11 mouse cellular contexts compared by ENCODE assay signal in genomic region chr1:91816571-91816970, GRCm38 (mm10). TPM values are rescaled to one million over a fixed set of nuclear protein-coding genes. Genes with fewer than 3 reads are reported as not detected.
DNase-seq lines count a peak whose midpoint lies in the region; ATAC-seq and TF ChIP-seq lines count a peak whose summit lies in the region.
"Had no signal": no experiment of that assay in that cellular context is flagged by ENCODE, and none has a peak within 500 bp of the region (broad histone marks: within the 10 kb centered on the region; RNA-seq: fewer than 3 reads in every experiment).

No protein-coding gene starts in this region.

- WGBS in embryonic facial prominence, embryonic 15.5 days, result 33% methylated on average over 6 of the region's 6 CpGs
- WGBS in embryonic facial prominence, embryonic 10.5 days, result 50% methylated on average over 6 of the region's 6 CpGs
- 36% methylated on average over 6 of the region's 6 CpGs for WGBS in lung, postnatal 0 days
- 19% methylated on average over 6 of the region's 6 CpGs for WGBS in stomach, postnatal 0 days
- WGBS in forebrain, embryonic 11.5 days, result 51% methylated on average over 6 of the region's 6 CpGs

- DNase-seq in embryonic facial prominence, embryonic 10.5 days (ENCODE audit: low spot score), result no peak
- DNase-seq in lung, postnatal 0 days (ENCODE audit: low spot score), result peak; percentile 29
- DNase-seq in lung, adult 18-20 months, result no peak
- peak; percentile 38 for DNase-seq in gastrocnemius, postnatal 25 days
- peak; percentile 73 for DNase-seq in stomach, postnatal 0 days (ENCODE audit: low spot score)
- DNase-seq in forebrain, embryonic 11.5 days (ENCODE audit: low spot score), result no peak
- DNase-seq: liver, postnatal 0 days had no signal

- 0 out of 2 replicates have a peak overlapping the region, but pooled peaks have one; percentile 2 for H3K4me2 ChIP-seq in embryonic facial prominence, embryonic 15.5 days (replicated peaks)
- no peak overlapping the region for H3K4me2 ChIP-seq in lung, postnatal 0 days (replicated peaks; ENCODE audit: low read depth, low read length)
- no peak overlapping the region; the same call in 1 of the 2 replicates for H3K4me2 ChIP-seq in stomach, postnatal 0 days (replicated peaks; ENCODE audit: low read depth)
- no peak overlapping the region for H3K4me2 ChIP-seq in forebrain, embryonic 11.5 days (ENCODE audit: low read depth, low read length, severe bottlenecking)
- H3K4me2 ChIP-seq: midbrain, embryonic 15.5 days had no signal

- no peak for ATAC-seq in embryonic facial prominence, embryonic 15.5 days (ENCODE audit: insufficient number of reproducible peaks, low FRiP score, low TSS enrichment, low read depth)
- peak; percentile 73 for ATAC-seq in lung, postnatal 0 days
- ATAC-seq in stomach, postnatal 0 days (ENCODE audit: low FRiP score, low TSS enrichment), result peak; percentile 94
- no peak for ATAC-seq in forebrain, embryonic 11.5 days (replicated peaks; ENCODE audit: low FRiP score)
- ATAC-seq in erythroid progenitor cell, adult 5-6 weeks (replicated peaks; ENCODE audit: low FRiP score, poor library complexity, severe bottlenecking), result no peak
- ATAC-seq: hindbrain, postnatal 0 days; liver, postnatal 0 days; midbrain, embryonic 15.5 days had no signal

- H3K27me3 ChIP-seq in embryonic facial prominence, embryonic 15.5 days, result no peaks in the 10 kb centered on the region
- no peaks in the 10 kb centered on the region for H3K27me3 ChIP-seq in embryonic facial prominence, embryonic 10.5 days (replicated peaks; ENCODE audit: low read depth, poor library complexity, severe bottlenecking)
- no peaks in the 10 kb centered on the region for H3K27me3 ChIP-seq in lung, postnatal 0 days (replicated peaks; ENCODE audit: insufficient read depth, low read length)
- H3K27me3 ChIP-seq in stomach, postnatal 0 days (ENCODE audit: control insufficient read depth, insufficient read depth, low read length), result no peaks in the 10 kb centered on the region
- H3K27me3 ChIP-seq in forebrain, embryonic 11.5 days (ENCODE audit: control insufficient read depth, insufficient read depth, low read length), result no peaks in the 10 kb centered on the region
- H3K27me3 ChIP-seq: midbrain, embryonic 15.5 days had no signal

- no peak for TF ChIP-seq CTCF in lung, postnatal 0 days (IDR thresholded peaks at IDR 0.05)
- TF ChIP-seq CTCF in stomach, postnatal 0 days (IDR thresholded peaks at IDR 0.05; ENCODE audit: low read depth), result no peak

- no peaks in the 10 kb centered on the region for H3K36me3 ChIP-seq in embryonic facial prominence, embryonic 15.5 days
- H3K36me3 ChIP-seq in embryonic facial prominence, embryonic 10.5 days (replicated peaks), result peaks cover 13% of the 10 kb centered on the region
- no peaks in the 10 kb centered on the region for H3K36me3 ChIP-seq in lung, postnatal 0 days (ENCODE audit: insufficient read depth, low read length)
- H3K36me3 ChIP-seq in stomach, postnatal 0 days (ENCODE audit: control insufficient read depth, insufficient read depth, low read length), result no peaks in the 10 kb centered on the region
- H3K36me3 ChIP-seq in forebrain, embryonic 11.5 days (ENCODE audit: control insufficient read depth, insufficient read depth, low read length), result no peaks in the 10 kb centered on the region
- H3K36me3 ChIP-seq: midbrain, embryonic 15.5 days had no signal

- no peak overlapping the region for H3K9ac ChIP-seq in embryonic facial prominence, embryonic 15.5 days
- H3K9ac ChIP-seq in lung, postnatal 0 days (replicated peaks; ENCODE audit: low read depth), result no peak overlapping the region
- no peak overlapping the region for H3K9ac ChIP-seq in stomach, postnatal 0 days (ENCODE audit: low read length)
- H3K9ac ChIP-seq in forebrain, embryonic 11.5 days (ENCODE audit: low read length), result no peak overlapping the region
- H3K9ac ChIP-seq: liver, postnatal 0 days; midbrain, embryonic 15.5 days had no signal

- H3K27ac ChIP-seq in embryonic facial prominence, embryonic 15.5 days (replicated peaks), result no peak overlapping the region
- H3K27ac ChIP-seq in embryonic facial prominence, embryonic 10.5 days (replicated peaks), result no peak overlapping the region; the same call in 1 of the 2 replicates
- no peak overlapping the region for H3K27ac ChIP-seq in lung, postnatal 0 days (ENCODE audit: low read length)
- no peak overlapping the region for H3K27ac ChIP-seq in stomach, postnatal 0 days (replicated peaks)
- H3K27ac ChIP-seq in forebrain, embryonic 11.5 days (ENCODE audit: low read depth, low read length), result no peak overlapping the region
- H3K27ac ChIP-seq: hindbrain, postnatal 0 days; midbrain, embryonic 15.5 days had no signal

- H3K9me3 ChIP-seq in embryonic facial prominence, embryonic 15.5 days (replicated peaks), result no peaks in the 10 kb centered on the region
- no peaks in the 10 kb centered on the region for H3K9me3 ChIP-seq in embryonic facial prominence, embryonic 10.5 days
- H3K9me3 ChIP-seq in lung, postnatal 0 days (ENCODE audit: low read length), result no peaks in the 10 kb centered on the region
- no peaks in the 10 kb centered on the region for H3K9me3 ChIP-seq in stomach, postnatal 0 days (ENCODE audit: control insufficient read depth, low read length)
- no peaks in the 10 kb centered on the region for H3K9me3 ChIP-seq in forebrain, embryonic 11.5 days (ENCODE audit: control insufficient read depth, low read length)
- H3K9me3 ChIP-seq: midbrain, embryonic 15.5 days had no signal

- H3K4me1 ChIP-seq in embryonic facial prominence, embryonic 15.5 days, result peaks cover 35% of the 10 kb centered on the region
- H3K4me1 ChIP-seq in embryonic facial prominence, embryonic 10.5 days, result peaks cover 10% of the 10 kb centered on the region; the same call in 1 of the 2 replicates
- H3K4me1 ChIP-seq in lung, postnatal 0 days (ENCODE audit: insufficient read depth, low read depth, low read length), result no peaks in the 10 kb centered on the region
- H3K4me1 ChIP-seq in stomach, postnatal 0 days (replicated peaks; ENCODE audit: control insufficient read depth, insufficient read depth), result no peaks in the 10 kb centered on the region
- no peaks in the 10 kb centered on the region for H3K4me1 ChIP-seq in forebrain, embryonic 11.5 days (replicated peaks; ENCODE audit: control insufficient read depth, insufficient read depth, low read length)

- no peak overlapping the region for H3K4me3 ChIP-seq in embryonic facial prominence, embryonic 15.5 days (replicated peaks)
- H3K4me3 ChIP-seq in embryonic facial prominence, embryonic 10.5 days, result no peak overlapping the region
- no peak overlapping the region for H3K4me3 ChIP-seq in lung, postnatal 0 days (ENCODE audit: low read depth, low read length)
- no peak overlapping the region for H3K4me3 ChIP-seq in stomach, postnatal 0 days (ENCODE audit: low read depth, low read length)
- H3K4me3 ChIP-seq in forebrain, embryonic 11.5 days (ENCODE audit: low read depth, low read length), result no peak overlapping the region
- H3K4me3 ChIP-seq: midbrain, embryonic 15.5 days had no signal

- no peak for TF ChIP-seq EP300 in lung, postnatal 0 days (IDR thresholded peaks at IDR 0.05)
- TF ChIP-seq EP300 in stomach, postnatal 0 days (optimal IDR thresholded peaks at IDR 0.05), result no peak

RNA-seq across cellular contexts. Expression of gene Twist2, which starts 15.3 kb away (rescaled TPM):
- 71.8 and 86.8 TPM in 2 replicates for polyA plus RNA-seq in embryonic facial prominence, embryonic 15.5 days (2015; fragmentation: Nextera tagmentation; extraction: Ambion mirVana)
- polyA plus RNA-seq in embryonic facial prominence, embryonic 10.5 days (2016; fragmentation: Nextera tagmentation; extraction: Ambion mirVana), result 53.8 and 55.3 TPM in 2 replicates
- polyA plus RNA-seq in lung, postnatal 0 days (2015; fragmentation: Nextera tagmentation; extraction: Ambion mirVana), result 3.6 and 4.1 TPM in 2 replicates
- 1 to 10 TPM; 1.5 to 1.9 TPM for total RNA-seq in gastrocnemius, postnatal 25 days (2021)
- polyA plus RNA-seq in stomach, postnatal 0 days (2015; fragmentation: Nextera tagmentation; extraction: Ambion mirVana), result 3.7 and 4.2 TPM in 2 replicates
- polyA plus RNA-seq in forebrain, embryonic 11.5 days (2014; fragmentation: Nextera tagmentation; extraction: Ambion mirVana), result 6.4 and 7.9 TPM in 2 replicates
- total RNA-seq in erythroid progenitor cell, adult 5-6 weeks (2015; ENCODE audit: low replicate concordance), result not detected in 2 replicates
- total RNA-seq in erythroid progenitor cell, adult 5-6 weeks (2017; ENCODE audit: low replicate concordance), result not detected in 2 replicates

Comparison
In these comparisons a context has a peak if more than half of its experiments do, and no peak if none do; other contexts are left out.
1. DNase-seq: peak in lung, postnatal 0 days (single experiment), gastrocnemius, postnatal 25 days (single experiment) and stomach, postnatal 0 days (single experiment); none in embryonic facial prominence, embryonic 10.5 days (single experiment), lung, adult 18-20 months (0 of 2) and forebrain, embryonic 11.5 days (single experiment).
2. ATAC-seq: peak in lung, postnatal 0 days (single experiment) and stomach, postnatal 0 days (single experiment); none in embryonic facial prominence, embryonic 15.5 days (single experiment), forebrain, embryonic 11.5 days (single experiment) and erythroid progenitor cell, adult 5-6 weeks (single experiment).